Mouse (Mus musculus) bone marrow macrophage, adult 2 months (primary cell): ENCODE measurements at regions not wholly inside any gene's neighbourhood (a gene's known extent, or its start where the extent isn't known, plus 50 kb on each side); places are given as distances from the start of the nearest gene placed in this dataset.

Experiments
- H3K27ac ChIP-seq: 2 replicates; pipeline ENCODE4 v1.5.1; 2012; ENCODE audit warnings: low read depth, low read length; ENCODE audit not compliant: insufficient read depth
- H3K4me1 ChIP-seq: 2 replicates; pipeline ENCODE4 v1.6.1; 2012; ENCODE audit warnings: low read length; ENCODE audit not compliant: control insufficient read depth, insufficient read depth
- H3K4me3 ChIP-seq: 2 replicates; pipeline ENCODE4 v1.5.1; 2012; ENCODE audit warnings: mild to moderate bottlenecking, low read length, moderate library complexity; ENCODE audit not compliant: insufficient read depth
- CTCF ChIP-seq: IDR thresholded peaks from 2 replicates; pipeline ENCODE4 v1.5.1; 2012; ENCODE audit warnings: low read depth, mild to moderate bottlenecking, low read length, moderate library complexity
- POLR2A ChIP-seq: IDR thresholded peaks from 2 replicates; pipeline ENCODE4 v1.6.1; 2012; ENCODE audit warnings: mild to moderate bottlenecking, low read depth, low read length, borderline replicate concordance

GRCm38 (mm10) chr1:75877209-75877608 is 331.1 kb downstream of the Slc4a3 start:
- Histone ChIP-seq H3K4me3 (no peak overlapping the region), H3K4me1 (no peaks in the 10 kb centered on the region), H3K27ac (no peak overlapping the region)
- TF ChIP-seq CTCF, result no peak
- TF ChIP-seq POLR2A, result no peak

- no peak for TF ChIP-seq CTCF
- no peak overlapping the region for H3K4me3 ChIP-seq
- no peaks in the 10 kb centered on the region for H3K4me1 ChIP-seq
- H3K27ac ChIP-seq, result no peak overlapping the region
Measured at GRCm38 (mm10) chr1:75885632-75886031, 339.6 kb downstream of the Slc4a3 start.

- no peak for TF ChIP-seq POLR2A
- no peaks in the 10 kb centered on the region for H3K4me1 ChIP-seq
- H3K27ac ChIP-seq, result no peak overlapping the region
- no peak overlapping the region for H3K4me3 ChIP-seq
Measured at GRCm38 (mm10) chr1:75888499-75889208, 342.6 kb downstream of the Slc4a3 start.

- H3K4me1 ChIP-seq, result no peaks in the 10 kb centered on the region
- no peak for TF ChIP-seq POLR2A
- TF ChIP-seq CTCF, result no peak
- H3K4me3 ChIP-seq, result no peak overlapping the region
- no peak overlapping the region for H3K27ac ChIP-seq
Measured at GRCm38 (mm10) chr1:75889847-75890591, 344.0 kb downstream of the Slc4a3 start.

GRCm38 (mm10) chr1:75890636-75891276 is 344.7 kb downstream of the Slc4a3 start:
- no peak overlapping the region for H3K27ac ChIP-seq
- no peak overlapping the region for H3K4me3 ChIP-seq
- no peak for TF ChIP-seq CTCF
- no peak for TF ChIP-seq POLR2A
- H3K4me1 ChIP-seq, result no peaks in the 10 kb centered on the region

GRCm38 (mm10) chr1:75895550-75895949 is 349.5 kb downstream of the Slc4a3 start:
- TF ChIP-seq POLR2A (no peak), CTCF (no peak)
- Histone ChIP-seq H3K4me3 (no peak overlapping the region), H3K27ac (no peak overlapping the region), H3K4me1 (no peaks in the 10 kb centered on the region)

GRCm38 (mm10) chr1:75901146-75901545 is 355.1 kb downstream of the Slc4a3 start:
- H3K27ac ChIP-seq, result no peak overlapping the region
- H3K4me3 ChIP-seq, result no peak overlapping the region
- TF ChIP-seq POLR2A, result no peak
- no peak for TF ChIP-seq CTCF
- H3K4me1 ChIP-seq, result no peaks in the 10 kb centered on the region

- H3K27ac ChIP-seq, result no peak overlapping the region
Measured at GRCm38 (mm10) chr1:75905699-75906470, 359.8 kb downstream of the Slc4a3 start.

GRCm38 (mm10) chr1:75915311-75915710 is 369.2 kb downstream of the Slc4a3 start:
- TF ChIP-seq CTCF (no peak), POLR2A (no peak)
- H3K27ac ChIP-seq, result no peak overlapping the region
- H3K4me3 ChIP-seq, result no peak overlapping the region
- no peaks in the 10 kb centered on the region for H3K4me1 ChIP-seq

More at GRCm38 (mm10) chr1:75905699-75906470, 359.8 kb downstream of the Slc4a3 start:
- Histone ChIP-seq H3K4me1 (no peaks in the 10 kb centered on the region), H3K4me3 (no peak overlapping the region)
- TF ChIP-seq CTCF (no peak), POLR2A (no peak)
